Mouse (Mus musculus) CD4-positive, CD25-positive, alpha-beta regulatory T cell, adult 4 months (primary cell): ENCODE data around the gene Ints6. TPM values are rescaled to one million over a fixed set of nuclear protein-coding genes. Genes with fewer than 3 reads are reported as not detected.

ENCODE experiments used
- polyA plus RNA-seq, 2 experiments: library from polyadenylated mRNA; unstranded; fragments of 100-300 nt; shearing (Covaris generic); gene quantifications; one replicate each; pipeline ENCODE4 v1.2.1; 2017

The Ints6 gene
- polyA plus RNA-seq, 2 experiments from 2014 or later = 17.1 to 26.8 TPM

Other genes with a start within 250 kb of the Ints6 start
- gene Fam124a, start 205.4 kb downstream of the Ints6 start, polyA plus RNA-seq = not detected
- gene Gm4131, start 194.2 kb downstream of the Ints6 start, polyA plus RNA-seq = not detected
- gene Serpine3, start 97.5 kb downstream of the Ints6 start, polyA plus RNA-seq = not detected
- 1 to 10 TPM; 4.5 to 6.2 TPM for gene Wdfy2, start 76.5 kb upstream of the Ints6 start, polyA plus RNA-seq
- not detected for gene Defb48, start 223.3 kb upstream of the Ints6 start, polyA plus RNA-seq
- not detected for gene Defb47, start 236.9 kb upstream of the Ints6 start, polyA plus RNA-seq